Mouse (Mus musculus): ENCODE measurements around the gene Padi6.

Padi6 gene

DNA sequence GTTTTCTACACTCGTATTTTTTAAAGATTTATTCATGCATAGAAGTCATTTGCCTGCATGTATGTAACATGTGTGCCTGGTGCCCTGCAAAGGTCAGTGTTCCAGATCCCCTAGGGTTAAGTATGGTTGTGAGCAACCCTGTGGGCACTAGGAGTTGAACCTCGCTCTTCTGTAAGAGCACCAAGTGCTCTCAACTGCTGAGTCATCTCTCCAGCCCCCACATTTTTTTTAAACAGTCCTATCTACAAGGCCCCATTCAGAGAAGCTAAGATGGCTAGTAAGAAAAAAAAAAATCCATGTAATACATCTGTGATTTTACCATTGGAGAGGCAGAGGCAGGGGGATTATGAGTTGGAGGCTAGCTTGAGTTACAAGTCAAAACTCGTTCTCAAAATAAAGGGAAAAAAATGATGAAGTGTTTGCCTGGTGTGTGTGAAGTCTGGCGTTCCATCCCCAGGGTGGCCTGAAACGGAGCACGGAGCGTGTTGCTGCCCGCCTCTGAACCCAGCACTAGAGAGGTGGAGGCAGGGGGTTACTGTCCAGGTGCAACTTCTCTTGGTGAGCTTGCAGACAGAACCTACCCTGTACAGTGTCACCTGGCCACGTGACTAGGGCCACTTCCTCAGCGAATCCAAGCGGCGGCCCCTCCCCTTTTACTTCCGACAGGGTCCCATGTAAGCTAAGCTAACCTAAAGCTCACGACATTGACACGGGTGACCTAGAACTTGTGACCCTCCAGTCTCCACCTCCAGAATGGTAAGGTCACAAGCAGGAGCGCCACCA lies 52.4 kb downstream of the Padi6 start:
- in situ Hi-C loops (cut with MboI, MseI), result no loop called here

DNA sequence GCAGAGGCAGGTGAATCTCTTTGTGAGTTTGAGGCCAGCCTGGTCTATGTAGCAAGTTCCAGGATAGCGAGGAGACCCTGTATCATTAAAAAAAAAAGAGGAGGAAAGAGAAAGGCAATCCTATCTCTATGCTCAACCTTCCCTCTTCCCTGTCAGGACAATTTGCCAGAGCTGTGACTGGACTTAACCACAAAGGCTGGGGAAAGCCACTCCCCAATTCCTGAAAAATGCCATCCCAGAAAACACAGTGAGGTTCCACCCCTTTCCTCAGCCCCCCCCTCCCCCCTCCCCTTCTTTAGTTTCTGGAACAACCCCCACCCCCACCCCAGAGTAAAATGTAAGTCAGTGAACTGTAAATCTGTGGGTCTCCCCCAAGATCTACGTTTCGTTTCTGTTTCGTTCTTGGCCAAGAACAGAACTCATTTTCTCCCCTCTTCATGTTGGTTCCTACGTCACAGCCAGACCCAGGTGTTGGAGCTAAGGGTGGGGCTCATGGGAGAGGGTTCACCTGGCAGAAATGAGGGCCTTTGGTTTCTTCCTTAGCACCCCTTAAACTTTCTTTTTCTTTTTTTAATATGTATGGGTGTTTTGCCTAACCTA lies 53.5 kb downstream of the Padi6 start:
- in situ Hi-C loops (cut with MboI, MseI), result no loop called here

DNA sequence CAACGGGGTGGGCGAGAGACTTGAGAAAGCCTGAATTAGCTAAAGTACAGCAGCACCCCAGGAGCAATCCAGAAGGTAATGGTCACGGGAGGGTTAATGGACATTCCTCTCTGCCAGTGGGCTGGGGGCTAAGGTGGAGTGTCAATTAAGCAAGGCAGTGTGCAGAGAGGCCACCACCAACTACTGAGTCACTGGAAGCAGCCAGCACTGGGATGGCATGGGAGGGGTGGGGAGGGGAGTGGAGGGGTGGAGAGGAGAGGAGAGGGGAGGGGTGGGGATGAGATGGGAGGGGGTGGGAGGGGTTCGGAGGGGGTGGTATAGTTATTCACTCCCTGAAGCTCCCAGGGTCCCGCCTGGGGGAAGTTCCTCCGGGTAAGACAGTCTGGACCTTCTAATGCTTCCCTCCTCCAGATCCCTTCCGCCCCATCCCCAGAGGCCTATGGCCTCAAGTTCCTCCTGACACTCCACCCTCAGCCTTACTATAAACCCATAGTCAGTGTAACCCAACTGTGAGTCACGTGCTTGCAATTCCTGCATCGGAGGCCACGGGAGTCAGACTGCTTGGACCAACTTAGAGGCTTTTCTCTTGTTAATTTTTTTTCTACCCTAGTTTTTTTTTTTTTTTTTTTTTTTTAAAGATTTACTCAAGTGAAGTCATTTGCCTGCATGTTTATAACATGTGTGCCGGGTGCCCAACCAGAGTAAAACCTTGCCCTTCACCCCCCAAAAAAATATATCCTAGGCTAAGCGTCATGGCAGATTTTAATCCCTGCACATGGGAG lies 54.2 kb downstream of the Padi6 start:
- in situ Hi-C loops (cut with MboI, MseI), result no loop called here

DNA sequence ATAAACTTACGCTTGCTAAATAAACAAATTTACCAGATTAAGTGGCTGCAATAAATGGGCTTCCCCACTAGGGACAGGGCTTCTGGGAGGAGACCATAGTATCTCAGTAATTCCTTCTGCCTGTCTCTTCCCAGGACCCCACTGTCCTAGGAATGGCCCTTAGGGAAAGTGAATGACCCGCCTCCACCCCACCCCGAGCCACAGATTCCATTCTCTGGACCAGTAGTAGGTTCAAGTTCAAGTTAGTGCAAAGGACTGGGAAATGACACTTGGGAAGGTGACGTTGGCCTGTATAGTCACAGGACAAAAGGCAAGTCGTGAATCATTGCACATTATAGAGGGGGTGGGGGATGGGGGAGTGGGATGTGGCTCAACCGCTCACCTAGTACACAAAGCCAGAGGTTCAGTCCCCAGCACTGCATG lies 57.6 kb downstream of the Padi6 start:
- in situ Hi-C loops (cut with MboI, MseI), result no loop called here

DNA sequence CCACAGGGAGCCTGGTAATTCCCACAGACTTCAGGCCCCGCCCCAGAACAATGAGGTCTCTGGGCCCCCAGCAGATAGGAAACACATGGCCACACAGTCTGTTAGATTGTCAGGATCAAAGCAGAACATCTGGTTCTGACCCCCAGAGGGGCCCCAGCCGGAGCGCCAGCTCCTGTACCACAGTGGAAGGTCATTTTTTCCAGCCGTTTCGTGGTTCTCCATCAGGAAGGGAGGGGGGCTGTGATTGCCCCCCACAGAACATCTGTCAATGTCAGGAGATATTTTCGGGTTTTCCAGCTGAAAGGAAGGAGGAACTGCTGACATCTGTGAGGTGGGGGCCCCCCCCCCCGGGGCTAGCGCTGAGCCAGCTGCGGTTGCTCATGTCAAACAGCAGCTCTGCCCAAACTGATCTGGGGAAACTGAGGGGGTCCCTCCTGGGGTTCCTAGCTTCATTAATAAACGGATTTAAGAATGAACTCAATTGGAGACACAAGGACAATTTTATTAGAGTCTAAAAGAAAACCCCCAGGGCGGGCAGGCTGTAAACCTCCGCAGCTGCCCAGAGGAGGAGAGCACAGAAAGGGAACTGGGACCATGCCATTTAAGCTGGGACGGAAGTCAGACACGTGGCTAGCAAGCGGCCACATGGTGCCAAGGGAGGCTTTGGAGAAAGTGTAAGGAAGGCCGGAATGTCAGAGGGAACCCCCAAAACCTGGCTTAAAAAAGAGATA lies 58.1 kb downstream of the Padi6 start:
- in situ Hi-C loops (cut with MboI, MseI), result no loop called here

DNA sequence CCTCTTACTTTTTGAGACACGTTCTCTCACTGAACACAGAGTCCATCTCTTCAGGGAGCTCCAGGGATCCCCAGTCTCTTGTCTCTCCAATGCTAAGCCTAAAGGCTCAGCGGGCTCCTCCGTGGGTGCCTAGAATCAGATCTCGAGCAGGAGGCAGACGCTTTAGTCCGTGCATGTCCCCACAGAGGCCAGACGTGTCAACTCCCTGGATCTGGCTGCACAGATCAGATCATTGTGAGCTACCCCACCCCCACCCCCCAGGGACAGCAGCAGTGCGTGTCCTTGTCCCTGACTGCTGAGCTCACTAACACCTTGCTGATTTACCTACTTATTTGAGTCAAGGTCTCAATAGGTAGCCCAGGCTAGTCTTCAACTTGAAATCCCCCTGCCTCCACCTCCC lies 58.8 kb downstream of the Padi6 start:
- in situ Hi-C loops (cut with MboI, MseI), result no loop called here

GRCm38 (mm10) chr4:140680731-140681397 lies 61.6 kb downstream of the Padi6 start:
- in situ Hi-C loops (cut with MboI, MseI), result no loop called here

DNA sequence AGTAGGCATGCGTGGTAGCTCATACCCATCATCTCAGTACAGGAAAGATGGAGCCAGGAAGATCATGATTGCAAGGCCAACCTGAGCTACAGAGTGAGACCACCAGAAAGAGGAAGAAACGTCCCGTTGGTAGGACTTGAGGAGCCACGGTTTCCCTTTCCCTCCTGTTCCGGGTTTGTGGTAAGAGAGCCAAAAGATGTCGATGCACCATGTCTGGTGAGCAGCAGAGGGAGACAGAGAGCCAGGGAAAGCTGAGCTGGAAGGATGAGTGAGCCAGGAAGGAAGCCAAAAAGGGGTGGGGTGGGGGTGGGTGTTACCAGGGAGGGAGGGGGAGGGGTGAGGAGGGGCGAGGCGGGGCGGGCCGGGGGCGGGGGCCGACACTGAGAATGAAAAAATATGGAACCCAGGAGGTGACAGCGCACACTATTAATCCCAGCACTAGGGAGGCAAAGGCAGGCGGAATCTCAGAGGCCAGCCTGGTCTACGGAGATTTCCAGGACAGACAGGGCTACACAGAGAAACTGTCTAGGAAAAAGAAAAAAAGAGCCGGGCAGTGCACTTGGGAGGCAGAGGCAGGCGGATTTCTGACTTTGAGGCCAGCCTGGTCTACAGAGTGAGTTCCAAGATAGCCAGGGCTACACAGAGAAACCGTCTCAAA lies 62.6 kb downstream of the Padi6 start:
- in situ Hi-C loops (cut with MboI, MseI), result loop anchor here (5.0 kb wide), 4 partner anchors 32 to 128 kb away; no protein-coding TSS in a partner anchor

- in situ Hi-C loops (cut with MboI, MseI), result loop anchor here (5.0 kb wide), 4 partner anchors 33 to 127 kb away; no protein-coding TSS in a partner anchor
These were observed 63.4 kb downstream of the Padi6 start for GRCm38 (mm10) chr4:140679038-140679437.
